Mouse (Mus musculus) cerebellum, postnatal 10 days (tissue): ENCODE results near the gene Klhdc1.
A peak's percentile ranks its signal among the peaks of the same experiment; 100 is the strongest.

Source experiments
- DNase-seq, 2 experiments: peaks; one replicate each; pipeline ENCODE4 v3.0.0; 2021; ENCODE audit warnings: mixed read lengths in 2 of 2

Gene Klhdc1

GRCm38 (mm10) chr12:69297411-69298150 is 56.6 kb downstream of the Klhdc1 start:
- no peak for DNase-seq

- DNase-seq: no peak
Observed at GRCm38 (mm10) chr12:69298281-69298680, 57.3 kb downstream of the Klhdc1 start.

GRCm38 (mm10) chr12:69299231-69299630 is 58.3 kb downstream of the Klhdc1 start:
- peak; percentile 40 to 46 for DNase-seq

GRCm38 (mm10) chr12:69299831-69300230 is 58.9 kb downstream of the Klhdc1 start:
- no peak for DNase-seq

GRCm38 (mm10) chr12:69300391-69300790 is 59.4 kb downstream of the Klhdc1 start:
- DNase-seq: no peak

GRCm38 (mm10) chr12:69302171-69302570 is 61.2 kb downstream of the Klhdc1 start:
- DNase-seq: no peak

GRCm38 (mm10) chr12:69304051-69304450 is 63.1 kb downstream of the Klhdc1 start:
- no peak for DNase-seq

- DNase-seq: no peak
Observed at GRCm38 (mm10) chr12:69306333-69306732, 65.4 kb downstream of the Klhdc1 start.

- no peak for DNase-seq
Observed at GRCm38 (mm10) chr12:69309659-69310058, 68.7 kb downstream of the Klhdc1 start.

GRCm38 (mm10) chr12:69318431-69318830 is 77.5 kb downstream of the Klhdc1 start:
- DNase-seq: no peak

- no peak for DNase-seq
Observed at GRCm38 (mm10) chr12:69331187-69331586, 90.2 kb downstream of the Klhdc1 start.

- DNase-seq: no peak
Observed at GRCm38 (mm10) chr12:69332147-69332546, 91.2 kb downstream of the Klhdc1 start.

GRCm38 (mm10) chr12:69333547-69333946 is 92.6 kb downstream of the Klhdc1 start:
- peak; percentile 38 to 53 for DNase-seq
